Mouse (Mus musculus) MEL (cell line): ENCODE measurements at regions not wholly inside any gene's neighbourhood (a gene's known extent, or its start where the extent isn't known, plus 50 kb on each side); places are given as distances from the start of the nearest gene placed in this dataset.

Experiments used
- DNase-seq: peaks from one replicate; pipeline ENCODE4 v3.0.0; 2011; ENCODE audit warnings: low read depth, low spot score
- H3K27ac ChIP-seq: 2 replicates; pipeline ENCODE4 v1.5.1; 2012; ENCODE audit warnings: low read depth, mild to moderate bottlenecking, control low read depth, low read length, moderate library complexity; ENCODE audit not compliant: control insufficient read depth
- H3K27me3 ChIP-seq, 2 experiments: fragments of 150-350 bp in 1 of 2; sonication (generic) in 1 of 2; 2 replicates each; pipeline ENCODE4 v1.6.1; 2012; ENCODE audit warnings: low read length in 2 of 2, mild to moderate bottlenecking in 2 of 2, improper control_type of control experiment in 1 of 2, moderate library complexity in 1 of 2; ENCODE audit not compliant: insufficient read depth in 2 of 2, control insufficient read depth in 1 of 2
- H3K36me3 ChIP-seq, 2 experiments: 2 replicates each; pipeline ENCODE4 v1.6.1; 2012 to 2014; ENCODE audit warnings: low read length in 2 of 2, improper control_type of control experiment in 1 of 2, inconsistent platforms in 1 of 2, mild to moderate bottlenecking in 1 of 2; ENCODE audit not compliant: insufficient read depth in 2 of 2, control insufficient read depth in 1 of 2
- H3K4me1 ChIP-seq, 2 experiments: fragments of 150-350 bp in 1 of 2; sonication (generic) in 1 of 2; 2 replicates each; pipeline ENCODE4 v1.6.1; 2012; ENCODE audit warnings: low read length in 2 of 2, improper control_type of control experiment in 1 of 2, mild to moderate bottlenecking in 1 of 2; ENCODE audit not compliant: insufficient read depth in 2 of 2, control insufficient read depth in 1 of 2
- H3K4me3 ChIP-seq, 2 experiments: fragments of 150-350 bp in 1 of 2; sonication (generic) in 1 of 2; 2 replicates each; pipeline ENCODE4 v1.5.1; 2012; ENCODE audit warnings: low read depth in 2 of 2, low read length in 2 of 2, mild to moderate bottlenecking in 2 of 2, moderate library complexity in 2 of 2, control low read depth in 1 of 2, improper control_type of control experiment in 1 of 2; ENCODE audit not compliant: control insufficient read depth in 1 of 2, insufficient read depth in 1 of 2
- H3K79me2 ChIP-seq: 2 replicates; pipeline ENCODE4 v1.6.1; 2012; ENCODE audit warnings: mild to moderate bottlenecking, low read length, moderate library complexity; ENCODE audit not compliant: control insufficient read depth, poor library complexity, insufficient read depth
- H3K9ac ChIP-seq: 2 replicates; pipeline ENCODE4 v1.6.1; 2012; ENCODE audit warnings: low read depth, mild to moderate bottlenecking, control low read depth, low read length, moderate library complexity; ENCODE audit not compliant: control insufficient read depth, poor library complexity, severe bottlenecking
- H3K9me3 ChIP-seq: fragments of 150-350 bp; sonication (generic); replicated peaks from 2 replicates; pipeline ENCODE4 v1.6.1; 2012; ENCODE audit warnings: mild to moderate bottlenecking, low read length, improper control_type of control experiment, moderate library complexity; ENCODE audit not compliant: insufficient read depth
- CHD1 ChIP-seq: IDR thresholded peaks from 2 replicates; pipeline ENCODE4 v1.6.1; 2012; ENCODE audit warnings: low read depth, mild to moderate bottlenecking, inconsistent platforms, low read length, improper control_type of control experiment
- CTCF ChIP-seq, 3 experiments: IDR thresholded peaks in 2 of 3; conservative IDR thresholded peaks in 1 of 3; 2 replicates each; pipeline ENCODE4 v1.5.1; 2011 to 2012; ENCODE audit warnings: low read length in 3 of 3, low read depth in 2 of 3, mild to moderate bottlenecking in 2 of 3, improper control_type of control experiment in 1 of 3, inconsistent platforms in 1 of 3, mixed read lengths in 1 of 3, moderate library complexity in 1 of 3; ENCODE audit not compliant: control insufficient read depth in 1 of 3, insufficient read depth in 1 of 3, poor library complexity in 1 of 3, severe bottlenecking in 1 of 3
- E2F4 ChIP-seq: IDR thresholded peaks from 2 replicates; pipeline ENCODE4 v1.6.1; 2011; ENCODE audit warnings: low read depth, low read length, improper control_type of control experiment, borderline replicate concordance
- GABPA ChIP-seq: IDR thresholded peaks from 2 replicates; pipeline ENCODE4 v1.6.1; 2012; ENCODE audit warnings: low read depth, mild to moderate bottlenecking, inconsistent platforms, low read length, improper control_type of control experiment, moderate library complexity
- HCFC1 ChIP-seq: IDR thresholded peaks from 2 replicates; pipeline ENCODE4 v1.6.1; 2012; ENCODE audit warnings: low read depth, mild to moderate bottlenecking, inconsistent platforms, low read length, improper control_type of control experiment, moderate library complexity
- JUND ChIP-seq: IDR thresholded peaks from 2 replicates; pipeline ENCODE4 v1.6.1; 2011; ENCODE audit warnings: low read depth, mild to moderate bottlenecking, improper control_type of control experiment, low read length
- KAT2A ChIP-seq: conservative IDR thresholded peaks from 2 replicates; pipeline ENCODE4 v1.6.1; 2012; ENCODE audit warnings: low read depth, low read length, improper control_type of control experiment, inconsistent platforms
- MAFK ChIP-seq: IDR thresholded peaks from 2 replicates; pipeline ENCODE4 v1.6.1; 2011; ENCODE audit warnings: low read depth, mild to moderate bottlenecking, low read length, improper control_type of control experiment, borderline replicate concordance
- MAX ChIP-seq: IDR thresholded peaks from 2 replicates; pipeline ENCODE4 v1.6.1; 2011; ENCODE audit warnings: low read length, improper control_type of control experiment
- MAZ ChIP-seq: IDR thresholded peaks from 2 replicates; pipeline ENCODE4 v1.6.1; 2012; ENCODE audit warnings: low read depth, mild to moderate bottlenecking, inconsistent platforms, low read length, improper control_type of control experiment
- MYC ChIP-seq: IDR thresholded peaks from 2 replicates; pipeline ENCODE4 v1.6.1; 2011; ENCODE audit warnings: low read depth, mild to moderate bottlenecking, low read length, improper control_type of control experiment, moderate library complexity
- POLR2A ChIP-seq, 2 experiments: IDR thresholded peaks; 2 replicates each; pipeline ENCODE4 v1.6.1; 2011 to 2012; ENCODE audit warnings: low read length in 2 of 2, mild to moderate bottlenecking in 2 of 2, control low read depth in 1 of 2, improper control_type of control experiment in 1 of 2, low read depth in 1 of 2, moderate library complexity in 1 of 2; ENCODE audit not compliant: control insufficient read depth in 1 of 2, insufficient read depth in 1 of 2, poor library complexity in 1 of 2
- POLR2AphosphoS2 ChIP-seq: IDR thresholded peaks from 2 replicates; pipeline ENCODE4 v1.6.1; 2011; ENCODE audit warnings: low read length, improper control_type of control experiment
- POLR2AphosphoS5 ChIP-seq: IDR thresholded peaks from 2 replicates; pipeline ENCODE4 v1.6.1; 2012; ENCODE audit warnings: low read depth, borderline replicate concordance, mild to moderate bottlenecking, inconsistent platforms, low read length, moderate library complexity, mixed read lengths
- SIN3A ChIP-seq: IDR thresholded peaks from 2 replicates; pipeline ENCODE4 v1.6.1; 2012; ENCODE audit warnings: low read length, improper control_type of control experiment, inconsistent platforms
- TCF12 ChIP-seq: IDR thresholded peaks from 2 replicates; pipeline ENCODE4 v1.6.1; 2014; ENCODE audit warnings: low read depth, mild to moderate bottlenecking, inconsistent platforms, low read length, improper control_type of control experiment, moderate library complexity
- USF1 ChIP-seq: IDR thresholded peaks from 2 replicates; pipeline ENCODE4 v1.6.1; 2014; ENCODE audit warnings: low read depth, mild to moderate bottlenecking, inconsistent platforms, low read length, improper control_type of control experiment, moderate library complexity

GRCm38 (mm10) chr10:122230746-122231145, 133.6 kb upstream of the Rxylt1 start:
- Histone ChIP-seq H3K79me2 (no peaks in the 10 kb centered on the region), H3K27ac (no peak overlapping the region), H3K9ac (no peak overlapping the region), H3K9me3 (no peaks in the 10 kb centered on the region), H3K36me3 (no peaks in the 10 kb centered on the region), H3K27me3 (no peaks in the 10 kb centered on the region), H3K4me3 (no peak overlapping the region), H3K4me1 (no peaks in the 10 kb centered on the region)
- no peak for DNase-seq
- TF ChIP-seq USF1 = no peak

GRCm38 (mm10) chr10:122225679-122226078, 128.5 kb upstream of the Rxylt1 start:
- no peak overlapping the region for H3K4me3 ChIP-seq
- TF ChIP-seq POLR2AphosphoS5 (no peak), E2F4 (no peak), GABPA (no peak), POLR2AphosphoS2 (no peak), CHD1 (no peak), TCF12 (no peak), JUND (no peak), POLR2A (IDR thresholded peaks at IDR 0.05; ENCODE audit: control insufficient read depth in 1 of 2, insufficient read depth in 1 of 2, low read depth in 1 of 2, low read length in 2 of 2, poor library complexity in 1 of 2) (no peak), SIN3A (no peak), MAFK (no peak), CTCF (IDR thresholded peaks at IDR 0.05 in 2 of 3, conservative IDR thresholded peaks at IDR 0.05 in 1 of 3; ENCODE audit: control insufficient read depth in 1 of 3, insufficient read depth in 1 of 3, low read depth in 2 of 3, low read length in 3 of 3, poor library complexity in 1 of 3, severe bottlenecking in 1 of 3) (no peak)

GRCm38 (mm10) chr10:122223076-122223475, 125.9 kb upstream of the Rxylt1 start:
- Histone ChIP-seq H3K36me3 (no peaks in the 10 kb centered on the region), H3K9ac (no peak overlapping the region), H3K9me3 (no peaks in the 10 kb centered on the region), H3K4me1 (no peaks in the 10 kb centered on the region), H3K79me2 (no peaks in the 10 kb centered on the region), H3K4me3 (no peak overlapping the region), H3K27ac (no peak overlapping the region), H3K27me3 (no peaks in the 10 kb centered on the region)
- no peak for DNase-seq
- TF ChIP-seq MAX (no peak), MYC (no peak), KAT2A (no peak), CHD1 (no peak), JUND (no peak), MAZ (no peak), USF1 (no peak), HCFC1 (no peak)

More at GRCm38 (mm10) chr10:122225679-122226078, 128.5 kb upstream of the Rxylt1 start:
- Histone ChIP-seq H3K27ac (no peak overlapping the region), H3K9ac (no peak overlapping the region), H3K9me3 (no peaks in the 10 kb centered on the region), H3K4me1 (no peaks in the 10 kb centered on the region), H3K79me2 (no peaks in the 10 kb centered on the region), H3K36me3 (no peaks in the 10 kb centered on the region), H3K27me3 (no peaks in the 10 kb centered on the region)
- DNase-seq = no peak
